Mouse (Mus musculus) small intestine, adult 2 months (tissue): Measurements from ENCODE around the gene Zbtb3. TPM values are rescaled to one million over a fixed set of nuclear protein-coding genes. Genes with fewer than 3 reads are reported as not detected.
"Not testable (repeated sequence)": the region's sequence is repeated elsewhere in the genome, so short reads cannot be mapped to it uniquely, and the experiment has no call there.

Source experiments
- H3K27ac ChIP-seq: fragments of 200-500 bp; 2 replicates; pipeline ENCODE4 v1.5.1; 2012; ENCODE audit warnings: low read depth, low read length, control low read depth, inconsistent platforms; ENCODE audit not compliant: insufficient read depth
- H3K27me3 ChIP-seq: fragments of 200-500 bp; 2 replicates; pipeline ENCODE4 v1.6.1; 2012; ENCODE audit warnings: mild to moderate bottlenecking, moderate library complexity, low read length, inconsistent platforms; ENCODE audit not compliant: control insufficient read depth, insufficient read depth
- H3K36me3 ChIP-seq: fragments of 200-500 bp; 2 replicates; pipeline ENCODE4 v1.6.1; 2012; ENCODE audit warnings: mild to moderate bottlenecking, low read length, control low read depth, inconsistent platforms; ENCODE audit not compliant: control insufficient read depth, insufficient read depth
- H3K4me1 ChIP-seq: fragments of 200-500 bp; 2 replicates; pipeline ENCODE4 v1.6.1; 2012; ENCODE audit warnings: low read length, inconsistent platforms, mixed read lengths; ENCODE audit not compliant: control insufficient read depth, insufficient read depth, insufficient read length
- H3K4me3 ChIP-seq: fragments of 200-500 bp; 2 replicates; pipeline ENCODE4 v1.5.1; 2012; ENCODE audit warnings: low read depth, mild to moderate bottlenecking, control low read depth, inconsistent platforms, low read length, moderate library complexity
- CTCF ChIP-seq: fragments of 200-500 bp; IDR thresholded peaks from 2 replicates; pipeline ENCODE4 v1.5.1; 2012; ENCODE audit warnings: low read depth, mild to moderate bottlenecking, control low read depth, inconsistent platforms, low read length, moderate library complexity, mixed read lengths; ENCODE audit not compliant: insufficient replicate concordance, insufficient read length; ENCODE audit errors: extremely low read depth
- POLR2A ChIP-seq: fragments of 200-500 bp; IDR thresholded peaks from 2 replicates; pipeline ENCODE4 v1.6.1; 2012; ENCODE audit warnings: low read depth, mild to moderate bottlenecking, control low read depth, inconsistent platforms, low read length, moderate library complexity
- WGBS: fragments of 180-500 bp; shearing (Covaris S2); methylation state at CpG from one replicate; pipeline ENCODE4 v1.1.7; 2018; 5-methylcytosine and 5-hydroxymethylcytosine counted together
- polyA plus RNA-seq: library from polyadenylated mRNA; depleted of rRNA; stranded (reverse); fragments of >200 nt; gene quantifications from 2 replicates; pipeline ENCODE4 v1.2.3, GENCODE M21; 2012

Zbtb3 gene
- polyA plus RNA-seq, 1 experiment, result 0.86 TPM

DNA sequence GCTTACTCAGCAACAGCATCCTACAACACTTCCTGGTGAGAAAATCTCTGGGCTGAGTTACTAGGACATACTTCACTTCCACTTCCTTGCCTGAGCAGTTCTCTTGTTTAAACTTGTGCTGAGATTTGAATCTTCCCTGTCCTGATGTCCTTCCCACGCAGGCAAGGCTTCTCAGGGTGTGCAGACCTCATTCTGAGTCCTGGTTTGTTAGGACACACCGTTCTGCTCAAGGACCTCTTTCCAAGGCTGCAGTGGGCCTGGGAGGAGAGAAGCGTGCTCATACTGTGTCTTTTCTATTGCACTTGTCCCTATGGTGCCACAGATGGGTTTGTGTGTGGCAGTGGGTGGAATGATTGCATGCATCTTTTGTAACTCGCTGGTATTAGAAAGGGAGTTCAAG is 30.6 kb downstream of the Zbtb3 start:
- peaks cover 60% of the 10 kb centered on the region for H3K36me3 ChIP-seq
- no peak overlapping the region for H3K27ac ChIP-seq
- H3K4me3 ChIP-seq, result no peak overlapping the region
- peaks cover 3% of the 10 kb centered on the region; the same call in 1 of the 2 replicates for H3K4me1 ChIP-seq
- TF ChIP-seq POLR2A (no peak), CTCF (no peak)
- 87% methylated on average over 4 of the region's 4 CpGs for WGBS
- no peaks in the 10 kb centered on the region for H3K27me3 ChIP-seq

DNA sequence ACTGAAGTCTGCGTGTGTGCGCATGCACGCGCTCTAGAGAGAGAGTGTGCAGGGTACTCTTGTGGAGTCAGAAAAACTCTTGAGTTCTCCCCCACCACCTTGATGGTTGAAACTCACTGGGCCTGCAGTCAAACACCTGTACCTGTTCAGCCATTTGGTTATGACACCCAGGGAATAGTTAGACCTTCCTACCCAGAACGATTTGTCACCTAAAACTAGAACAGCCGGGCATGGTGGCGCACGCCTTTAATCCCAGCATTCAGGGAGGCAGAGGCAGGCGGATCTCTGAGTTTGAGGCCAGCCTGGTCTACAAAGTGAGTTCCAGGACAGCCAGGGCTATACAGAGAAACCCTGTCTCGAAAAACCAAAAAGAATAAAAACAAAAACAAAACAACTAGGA is 34.0 kb downstream of the Zbtb3 start:
- not testable (repeated sequence) for H3K4me3 ChIP-seq, H3K27ac ChIP-seq, H3K27me3 ChIP-seq
- WGBS, result 94% methylated on average over 10 of the region's 10 CpGs
- H3K36me3 ChIP-seq, result peaks cover 27% of the 10 kb centered on the region
- peaks cover 14% of the 10 kb centered on the region for H3K4me1 ChIP-seq

DNA sequence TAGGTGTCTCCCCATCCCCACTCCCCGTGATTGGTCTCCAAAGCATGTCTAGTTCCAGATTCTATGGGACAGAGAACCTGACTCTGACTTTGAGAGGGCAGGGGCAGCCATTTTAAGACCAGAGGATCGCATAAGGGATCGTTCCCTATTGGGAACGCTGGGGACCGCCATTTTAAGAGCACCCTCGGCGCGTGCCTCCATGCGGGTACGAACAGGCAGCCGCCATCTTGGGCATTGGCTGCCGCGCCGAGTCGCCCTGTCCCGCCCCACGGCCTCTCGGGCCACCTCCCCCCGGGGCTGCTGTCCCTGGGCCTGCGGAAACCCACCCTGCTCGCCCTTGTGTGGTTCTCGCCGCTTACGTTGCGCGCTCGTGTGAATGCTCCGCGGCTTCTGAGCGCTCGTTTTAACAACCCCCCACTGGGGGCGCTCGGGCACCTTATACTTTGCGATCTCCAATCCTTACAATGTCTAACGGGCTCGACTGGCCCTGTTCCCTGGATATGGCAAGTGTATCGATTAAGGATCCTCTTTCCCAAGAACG is 35.0 kb downstream of the Zbtb3 start, which contains the start of gene Bscl2:
Gene Bscl2 (plus strand): TSS at position 217 of the 541 bp plus-strand sequence.
- Histone ChIP-seq H3K27me3 (no peaks in the 10 kb centered on the region), H3K4me1 (peaks cover 14% of the 10 kb centered on the region), H3K4me3 (peak within 1 kb of the TSS; percentile 95), H3K36me3 (peaks cover 17% of the 10 kb centered on the region), H3K27ac (peak within 1 kb of the TSS; percentile 65)
- under 1% methylated on average over 38 of the region's 38 CpGs for WGBS
- peak; percentile 19 for TF ChIP-seq POLR2A
- TF ChIP-seq CTCF, result peak; percentile 67; the same call in 1 of the 2 replicates

DNA sequence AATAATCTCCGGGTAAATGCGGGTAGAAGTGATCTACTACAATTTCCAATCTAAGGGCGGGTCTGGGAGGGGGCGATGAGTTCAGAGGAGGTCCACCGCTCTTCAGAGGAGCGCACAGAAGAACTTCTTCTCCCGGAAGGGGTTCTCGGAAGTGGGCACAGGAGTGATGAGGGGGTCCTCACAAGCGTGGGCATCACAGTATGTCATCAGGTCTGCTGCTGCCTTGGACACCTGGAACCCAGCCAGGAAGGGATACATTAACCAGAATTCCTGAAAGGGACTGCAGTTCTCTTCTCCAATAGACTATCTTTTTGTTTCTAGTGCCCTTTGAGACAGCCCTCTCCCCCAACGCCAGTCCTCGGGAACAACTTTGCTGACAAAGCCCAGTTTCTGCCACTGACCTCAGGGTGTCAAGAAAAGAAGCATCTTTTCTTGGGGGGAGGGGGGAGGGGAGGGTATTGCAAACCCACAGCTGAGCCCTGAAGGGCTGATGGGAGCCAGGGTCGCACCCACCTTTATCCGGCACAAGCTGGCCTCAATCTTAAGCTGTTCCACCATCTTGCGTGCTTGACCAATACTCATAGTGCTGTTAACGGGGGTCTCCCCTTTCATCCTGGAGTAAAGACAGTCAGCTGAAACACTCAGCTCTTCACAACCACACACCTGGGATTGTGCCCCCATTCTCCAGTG is 35.8 kb downstream of the Zbtb3 start:
- H3K4me3 ChIP-seq, result peak overlapping the region; percentile 95
- H3K4me1 ChIP-seq, result peaks cover 14% of the 10 kb centered on the region
- H3K36me3 ChIP-seq, result peaks cover 10% of the 10 kb centered on the region
- no peaks in the 10 kb centered on the region for H3K27me3 ChIP-seq
- WGBS, result 24% methylated on average over 15 of the region's 15 CpGs
- H3K27ac ChIP-seq, result no peak overlapping the region
- TF ChIP-seq POLR2A (no peak), CTCF (no peak)

DNA sequence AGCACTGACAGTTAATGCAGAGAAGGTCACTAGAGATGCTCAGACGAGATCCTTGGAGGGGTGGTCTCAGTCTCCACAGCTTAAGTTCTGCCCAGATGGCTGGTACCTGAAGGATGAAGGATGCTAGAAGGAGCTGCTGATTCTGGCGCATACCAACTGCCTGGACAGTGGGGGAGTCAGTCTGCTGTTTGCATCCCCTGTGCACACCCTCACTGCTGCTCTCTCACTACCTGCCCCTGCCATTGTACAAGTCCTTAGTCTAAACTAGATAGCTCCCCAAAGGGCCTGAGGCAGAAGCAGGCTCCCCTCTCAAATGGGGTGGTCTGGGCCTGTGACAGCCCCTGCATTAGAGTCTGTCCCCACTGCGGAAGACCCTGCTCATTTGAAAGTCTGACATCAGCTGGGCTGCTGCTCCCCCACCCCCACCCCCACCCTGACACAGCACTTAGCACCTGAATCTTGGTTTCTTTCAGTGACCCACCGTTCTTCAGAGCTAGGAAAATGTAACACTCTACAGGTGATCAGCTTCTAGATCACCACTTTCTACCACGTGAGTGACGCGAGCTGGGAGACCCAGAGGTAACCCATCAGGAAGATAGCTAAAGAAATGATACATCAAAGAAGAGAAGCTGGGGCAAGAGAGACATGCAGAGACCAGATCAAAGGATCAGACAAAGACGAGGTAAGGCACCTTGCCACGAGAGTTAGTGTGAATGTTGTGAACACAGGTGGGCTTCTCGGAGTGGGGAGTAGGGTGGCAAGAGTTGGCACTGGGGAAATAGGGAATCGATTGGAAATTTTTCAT is 37.0 kb downstream of the Zbtb3 start, which contains the start of gene Gng3:
Gene Gng3 (minus strand): TSS at position 92 of the 805 bp plus-strand sequence.
- TF ChIP-seq CTCF (no peak), POLR2A (no peak)
- Histone ChIP-seq H3K4me1 (peaks cover 14% of the 10 kb centered on the region), H3K36me3 (peaks cover 6% of the 10 kb centered on the region), H3K27me3 (no peaks in the 10 kb centered on the region), H3K4me3 (peak within 1 kb of the TSS; percentile 95), H3K27ac (no peak within 1 kb of the TSS)
- WGBS, result 89% methylated on average over 11 of the region's 11 CpGs

DNA sequence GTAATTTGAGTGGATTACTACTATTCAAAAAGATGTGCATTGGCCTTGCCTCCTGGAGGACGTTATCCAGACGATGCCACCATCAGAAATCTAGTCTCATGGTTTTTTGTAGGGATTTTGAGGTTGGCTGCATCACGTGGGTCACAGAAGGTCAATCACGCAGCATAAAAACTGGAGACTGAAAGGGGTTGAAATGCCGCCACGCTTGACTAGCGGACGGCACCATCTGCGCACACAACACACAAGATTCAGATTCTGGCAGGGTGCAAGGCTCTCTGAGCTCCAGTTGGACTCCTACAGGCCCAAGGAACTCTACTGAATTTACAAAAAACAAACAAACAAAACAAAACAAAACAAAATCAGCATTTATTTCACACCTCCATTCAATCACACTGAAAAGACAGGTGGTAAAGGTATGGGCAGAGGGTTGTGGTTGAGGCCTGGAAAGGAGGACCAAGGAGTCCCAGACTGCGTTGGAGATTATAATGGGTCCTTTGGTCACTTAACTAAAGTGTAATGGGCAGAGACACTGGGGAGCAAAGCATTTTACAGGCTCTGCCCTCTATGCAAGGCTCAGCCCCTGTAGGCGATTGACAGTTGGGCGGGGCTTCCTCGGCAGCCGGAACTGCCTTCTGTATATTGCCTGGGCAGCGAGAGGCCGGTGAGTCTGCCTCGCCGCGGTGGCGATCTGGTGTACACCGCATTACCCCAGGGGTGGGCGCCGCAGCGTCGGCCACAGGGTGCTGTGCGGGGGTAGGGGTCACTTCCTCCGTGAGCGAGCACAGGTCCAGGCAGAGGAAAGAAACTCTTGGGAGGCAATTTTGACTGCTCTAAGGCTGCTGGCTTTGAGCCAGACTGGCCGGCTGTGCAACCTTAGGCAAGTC is 37.8 kb downstream of the Zbtb3 start:
- H3K4me3 ChIP-seq, result peak overlapping the region; percentile 84
- no peak for TF ChIP-seq CTCF
- peak; percentile 61 for TF ChIP-seq POLR2A
- no peaks in the 10 kb centered on the region for H3K27me3 ChIP-seq
- 26% methylated on average over 29 of the region's 29 CpGs for WGBS
- peak overlapping the region; percentile 30; the same call in 1 of the 2 replicates for H3K27ac ChIP-seq
- H3K36me3 ChIP-seq, result peaks cover 1% of the 10 kb centered on the region; the same call in 1 of the 2 replicates
- H3K4me1 ChIP-seq, result peaks cover 14% of the 10 kb centered on the region
